Mouse (Mus musculus): Measurements from ENCODE around the gene Pcbp2. TPM values are rescaled to one million over a fixed set of nuclear protein-coding genes. Genes with fewer than 3 reads are reported as not detected.

Pcbp2 gene
- polyA plus RNA-seq, 1 experiment from 2014 or later, result 140 TPM

- WGBS, result 82% methylated on average over 19 of the region's 19 CpGs
- no peak overlapping the region for H3K4me3 ChIP-seq (ENCODE audit: low read length)
- no peaks in the 10 kb centered on the region for H3K9me3 ChIP-seq (replicated peaks; ENCODE audit: control insufficient read depth, low read length)
- ATAC-seq (replicated peaks; ENCODE audit: extremely low read depth, insufficient read depth, low FRiP score), result no peak
- no peaks in the 10 kb centered on the region for H3K27me3 ChIP-seq (ENCODE audit: control insufficient read depth, insufficient read depth, low read length)
- no peak overlapping the region for H3K4me2 ChIP-seq (ENCODE audit: low read depth, low read length)
- H3K27ac ChIP-seq (ENCODE audit: low read length), result no peak overlapping the region
- H3K36me3 ChIP-seq (ENCODE audit: control insufficient read depth, insufficient read depth), result peaks cover 67% of the 10 kb centered on the region
- H3K9ac ChIP-seq (ENCODE audit: low read length), result no peak overlapping the region
- 0 out of 2 replicates have a peak, but pooled peaks cover 4% of the 10 kb centered on the region for H3K4me1 ChIP-seq (ENCODE audit: control insufficient read depth, insufficient read depth, low read length)
These were observed 30.9 kb downstream of the Pcbp2 start for GRCm38 (mm10) chr15:102501084-102501814.

- no peak overlapping the region for H3K9ac ChIP-seq (ENCODE audit: low read length)
- H3K4me3 ChIP-seq (ENCODE audit: low read length), result no peak overlapping the region
- H3K9me3 ChIP-seq (replicated peaks; ENCODE audit: control insufficient read depth, low read length), result no peaks in the 10 kb centered on the region
- WGBS, result 71% methylated on average over 9 of the region's 9 CpGs
- 0 out of 2 replicates have a peak, but pooled peaks cover 4% of the 10 kb centered on the region for H3K4me1 ChIP-seq (ENCODE audit: control insufficient read depth, insufficient read depth, low read length)
- no peak overlapping the region for H3K27ac ChIP-seq (ENCODE audit: low read length)
- H3K4me2 ChIP-seq (ENCODE audit: low read depth, low read length), result no peak overlapping the region
- no peak for ATAC-seq (replicated peaks; ENCODE audit: extremely low read depth, insufficient read depth, low FRiP score)
- H3K36me3 ChIP-seq (ENCODE audit: control insufficient read depth, insufficient read depth), result peaks cover 61% of the 10 kb centered on the region
- no peaks in the 10 kb centered on the region for H3K27me3 ChIP-seq (ENCODE audit: control insufficient read depth, insufficient read depth, low read length)
These were observed 32.0 kb downstream of the Pcbp2 start for GRCm38 (mm10) chr15:102502254-102502840.

GRCm38 (mm10) chr15:102503447-102503846 is 33.1 kb downstream of the Pcbp2 start, which contains the start of gene Gm10337:
TSS of gene Gm10337 (plus strand) at chr15:102503722.
- 100% methylated on average over 1 of the region's 1 CpGs for WGBS
- Histone ChIP-seq H3K4me2 (ENCODE audit: low read depth, low read length) (no peak within 1 kb of the TSS), H3K4me1 (ENCODE audit: control insufficient read depth, insufficient read depth, low read length) (0 out of 2 replicates have a peak, but pooled peaks cover 4% of the 10 kb centered on the region), H3K36me3 (ENCODE audit: control insufficient read depth, insufficient read depth) (peaks cover 52% of the 10 kb centered on the region), H3K4me3 (ENCODE audit: low read length) (no peak within 1 kb of the TSS), H3K9ac (ENCODE audit: low read length) (no peak within 1 kb of the TSS), H3K27ac (ENCODE audit: low read length) (no peak within 1 kb of the TSS), H3K27me3 (ENCODE audit: control insufficient read depth, insufficient read depth, low read length) (no peaks in the 10 kb centered on the region), H3K9me3 (replicated peaks; ENCODE audit: control insufficient read depth, low read length) (no peaks in the 10 kb centered on the region)
- no peak for ATAC-seq (replicated peaks; ENCODE audit: extremely low read depth, insufficient read depth, low FRiP score)

GRCm38 (mm10) chr15:102503924-102504782 is 33.8 kb downstream of the Pcbp2 start:
- no peak overlapping the region for H3K27ac ChIP-seq (ENCODE audit: low read length)
- no peaks in the 10 kb centered on the region for H3K27me3 ChIP-seq (ENCODE audit: control insufficient read depth, insufficient read depth, low read length)
- peaks cover 5% of the 10 kb centered on the region for H3K4me1 ChIP-seq (ENCODE audit: control insufficient read depth, insufficient read depth, low read length)
- H3K9ac ChIP-seq (ENCODE audit: low read length), result no peak overlapping the region
- H3K36me3 ChIP-seq (ENCODE audit: control insufficient read depth, insufficient read depth), result peaks cover 50% of the 10 kb centered on the region
- H3K4me2 ChIP-seq (ENCODE audit: low read depth, low read length), result no peak overlapping the region
- no peak for ATAC-seq (replicated peaks; ENCODE audit: extremely low read depth, insufficient read depth, low FRiP score)
- H3K4me3 ChIP-seq (ENCODE audit: low read length), result no peak overlapping the region
- 86% methylated on average over 9 of the region's 9 CpGs for WGBS
- H3K9me3 ChIP-seq (replicated peaks; ENCODE audit: control insufficient read depth, low read length), result no peaks in the 10 kb centered on the region

GRCm38 (mm10) chr15:102505073-102505769 is 34.9 kb downstream of the Pcbp2 start:
- H3K4me1 ChIP-seq (ENCODE audit: control insufficient read depth, insufficient read depth, low read length), result peaks cover 16% of the 10 kb centered on the region
- H3K4me2 ChIP-seq (ENCODE audit: low read depth, low read length), result no peak overlapping the region
- no peak overlapping the region for H3K9ac ChIP-seq (ENCODE audit: low read length)
- peaks cover 40% of the 10 kb centered on the region for H3K36me3 ChIP-seq (ENCODE audit: control insufficient read depth, insufficient read depth)
- no peaks in the 10 kb centered on the region for H3K27me3 ChIP-seq (ENCODE audit: control insufficient read depth, insufficient read depth, low read length)
- H3K9me3 ChIP-seq (replicated peaks; ENCODE audit: control insufficient read depth, low read length), result no peaks in the 10 kb centered on the region
- no peak for ATAC-seq (replicated peaks; ENCODE audit: extremely low read depth, insufficient read depth, low FRiP score)
- 63% methylated on average over 12 of the region's 12 CpGs for WGBS
- H3K4me3 ChIP-seq (ENCODE audit: low read length), result no peak overlapping the region
- H3K27ac ChIP-seq (ENCODE audit: low read length), result no peak overlapping the region

- Histone ChIP-seq H3K36me3 (ENCODE audit: control insufficient read depth, insufficient read depth) (peaks cover 33% of the 10 kb centered on the region), H3K4me1 (ENCODE audit: control insufficient read depth, insufficient read depth, low read length) (peaks cover 18% of the 10 kb centered on the region), H3K27me3 (ENCODE audit: control insufficient read depth, insufficient read depth, low read length) (no peaks in the 10 kb centered on the region), H3K4me3 (ENCODE audit: low read length) (no peak overlapping the region), H3K27ac (ENCODE audit: low read length) (no peak overlapping the region), H3K4me2 (ENCODE audit: low read depth, low read length) (no peak overlapping the region), H3K9ac (ENCODE audit: low read length) (no peak overlapping the region), H3K9me3 (replicated peaks; ENCODE audit: control insufficient read depth, low read length) (no peaks in the 10 kb centered on the region)
- no peak for ATAC-seq (replicated peaks; ENCODE audit: extremely low read depth, insufficient read depth, low FRiP score)
- WGBS, result 68% methylated on average over 9 of the region's 9 CpGs
These were observed 35.6 kb downstream of the Pcbp2 start for GRCm38 (mm10) chr15:102505770-102506463.

- no peaks in the 10 kb centered on the region for H3K9me3 ChIP-seq (replicated peaks; ENCODE audit: control insufficient read depth, low read length)
- no peaks in the 10 kb centered on the region for H3K27me3 ChIP-seq (ENCODE audit: control insufficient read depth, insufficient read depth, low read length)
- H3K4me2 ChIP-seq (ENCODE audit: low read depth, low read length), result no peak overlapping the region
- ATAC-seq (replicated peaks; ENCODE audit: extremely low read depth, insufficient read depth, low FRiP score), result no peak
- no peak overlapping the region for H3K4me3 ChIP-seq (ENCODE audit: low read length)
- 36% methylated on average over 2 of the region's 2 CpGs for WGBS
- H3K36me3 ChIP-seq (ENCODE audit: control insufficient read depth, insufficient read depth), result peaks cover 27% of the 10 kb centered on the region
- H3K27ac ChIP-seq (ENCODE audit: low read length), result no peak overlapping the region
- H3K4me1 ChIP-seq (ENCODE audit: control insufficient read depth, insufficient read depth, low read length), result peaks cover 20% of the 10 kb centered on the region
- H3K9ac ChIP-seq (ENCODE audit: low read length), result no peak overlapping the region
These were observed 36.1 kb downstream of the Pcbp2 start for GRCm38 (mm10) chr15:102506464-102506830.

- peaks cover 23% of the 10 kb centered on the region for H3K36me3 ChIP-seq (ENCODE audit: control insufficient read depth, insufficient read depth)
- 79% methylated on average over 1 of the region's 1 CpGs for WGBS
- no peak overlapping the region for H3K4me2 ChIP-seq (ENCODE audit: low read depth, low read length)
- H3K9me3 ChIP-seq (replicated peaks; ENCODE audit: control insufficient read depth, low read length), result no peaks in the 10 kb centered on the region
- no peak overlapping the region for H3K4me3 ChIP-seq (ENCODE audit: low read length)
- ATAC-seq (replicated peaks; ENCODE audit: extremely low read depth, insufficient read depth, low FRiP score), result no peak
- H3K27me3 ChIP-seq (ENCODE audit: control insufficient read depth, insufficient read depth, low read length), result no peaks in the 10 kb centered on the region
- H3K4me1 ChIP-seq (ENCODE audit: control insufficient read depth, insufficient read depth, low read length), result peaks cover 21% of the 10 kb centered on the region
- no peak overlapping the region for H3K9ac ChIP-seq (ENCODE audit: low read length)
- no peak overlapping the region for H3K27ac ChIP-seq (ENCODE audit: low read length)
These were observed 36.5 kb downstream of the Pcbp2 start for GRCm38 (mm10) chr15:102506864-102507263.
